ENCODE assay signal across 26 mouse cellular contexts in the genomic region with DNA sequence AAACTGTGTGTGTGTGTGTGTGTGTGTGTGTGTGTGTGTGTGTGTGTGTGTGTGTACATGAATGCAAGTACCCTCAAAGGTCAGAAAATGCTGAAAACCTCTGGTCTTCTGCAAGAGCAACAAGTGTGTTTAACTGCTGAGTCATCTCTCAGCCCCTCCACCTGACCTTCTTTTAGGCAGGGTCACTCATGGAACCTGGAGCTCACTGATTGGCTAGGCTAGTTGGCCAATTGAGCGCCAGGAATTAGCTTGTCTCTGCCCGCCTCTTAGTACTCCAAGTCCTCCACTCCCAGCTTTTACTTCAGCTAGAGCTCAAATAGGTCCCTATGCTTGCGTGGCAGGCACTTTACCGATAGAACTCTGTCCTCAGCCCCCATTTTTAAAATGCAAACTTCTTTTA.
A peak's percentile ranks its signal among the peaks of the same experiment; 100 is the strongest.
DNase-seq lines count a peak whose midpoint lies in the region; TF ChIP-seq lines count a peak whose summit lies in the region.
"Had no signal": no experiment of that assay in that cellular context is flagged by ENCODE, and none has a peak within 500 bp of the region (broad histone marks: within the 10 kb centered on the region; RNA-seq: fewer than 3 reads in every experiment).

No protein-coding gene starts in this region.

- DNase-seq in testis, postnatal 14 days (ENCODE audit: low spot score): peak; percentile 27
- DNase-seq in testis, postnatal 10 days (ENCODE audit: low spot score): no peak
- DNase-seq in ES-E14 (ENCODE audit: low read depth, low spot score) (peak; percentile 75), ZHBTc4 (ENCODE audit: low read depth, low spot score) (peak; percentile 94)
- no peak for DNase-seq in c-Kit-positive CD71-positive TER-119-positive erythroid progenitor cells, embryonic 14.5 days (ENCODE audit: low spot score)
- DNase-seq in hindbrain, embryonic 10.5 days (ENCODE audit: low spot score): no peak
- DNase-seq: adrenal gland, adult 8-10 months; adrenal gland, postnatal 36 days; B cell, adult 2 months; cerebellum, adult 11 months; cerebellum, adult 8-10 months; cerebellum, postnatal 10 days; cerebellum, postnatal 36 days; embryo, embryonic 11 days; forebrain, postnatal 0 days; gastrocnemius, adult 2 months; gastrocnemius, postnatal 14 days; heart, adult 11 months; kidney, adult 11 months; kidney, adult 8-10 months had no signal

- WGBS in hindbrain, embryonic 10.5 days: 90% methylated on average over 4 of the region's 4 CpGs

- peak overlapping the region; percentile 92 for H3K27ac ChIP-seq in ES-E14 (ENCODE audit: insufficient read depth, low read depth, low read length, poor library complexity, severe bottlenecking)
- no peak overlapping the region for H3K27ac ChIP-seq in hindbrain, embryonic 10.5 days
- H3K27ac ChIP-seq: embryonic facial prominence, embryonic 10.5 days; embryonic facial prominence, embryonic 13.5 days; gastrocnemius, adult 2 months; hindbrain, embryonic 13.5 days; intestine, embryonic 15.5 days had no signal

- peaks cover 10 to 20% of the 10 kb centered on the region in 2 experiments; a peak in 3 of 4 replicates for H3K4me1 ChIP-seq in ES-E14 (ENCODE audit: control insufficient read depth in 2 of 2, insufficient read depth in 2 of 2, low read length in 2 of 2, poor library complexity in 1 of 2)
- H3K4me1 ChIP-seq in hindbrain, embryonic 10.5 days (replicated peaks): peaks cover 30% of the 10 kb centered on the region

- H3K9me3 ChIP-seq in ES-E14 (ENCODE audit: control insufficient read depth, insufficient read depth, low read depth, low read length): no peaks in the 10 kb centered on the region
- no peaks in the 10 kb centered on the region for H3K9me3 ChIP-seq in hindbrain, embryonic 10.5 days
- H3K9me3 ChIP-seq: embryonic facial prominence, embryonic 13.5 days; hindbrain, embryonic 13.5 days; intestine, embryonic 15.5 days had no signal

- H3K9ac ChIP-seq in ES-E14 (ENCODE audit: insufficient read depth, low read depth, low read length, poor library complexity, severe bottlenecking): peak overlapping the region; percentile 74
- H3K9ac ChIP-seq: embryonic facial prominence, embryonic 13.5 days; forebrain, postnatal 0 days; hindbrain, embryonic 13.5 days; intestine, embryonic 15.5 days had no signal

- in situ Hi-C loops in ES-E14 (cut with MboI; ENCODE audit: low sequenced_read_pairs in 2 of 2, unreplicated experiment in 2 of 2): no loop called here

- H3K27me3 ChIP-seq in hindbrain, embryonic 10.5 days (ENCODE audit: insufficient read depth, poor library complexity, severe bottlenecking): peaks cover 16% of the 10 kb centered on the region
- H3K27me3 ChIP-seq: CH12.LX; embryonic facial prominence, embryonic 13.5 days; intestine, embryonic 15.5 days had no signal

- H3K36me3 ChIP-seq in ES-E14 (ENCODE audit: control insufficient read depth, insufficient read depth, low read length, poor library complexity, severe bottlenecking): no peaks in the 10 kb centered on the region
- H3K36me3 ChIP-seq in hindbrain, embryonic 10.5 days: no peaks in the 10 kb centered on the region
- H3K36me3 ChIP-seq: embryonic facial prominence, embryonic 10.5 days; embryonic facial prominence, embryonic 13.5 days; hindbrain, embryonic 13.5 days; intestine, embryonic 15.5 days had no signal

- peak overlapping the region; percentile 64 to 86 for H3K4me3 ChIP-seq in ES-E14 (ENCODE audit: insufficient read depth in 1 of 2, low read depth in 1 of 2, low read length in 2 of 2, poor library complexity in 1 of 2, severe bottlenecking in 1 of 2)
- no peak overlapping the region for H3K4me3 ChIP-seq in hindbrain, embryonic 10.5 days
- H3K4me3 ChIP-seq: embryonic facial prominence, embryonic 10.5 days; embryonic facial prominence, embryonic 13.5 days; erythroblast, embryonic 14.5 days; gastrocnemius, adult 2 months; hindbrain, embryonic 13.5 days; intestine, embryonic 15.5 days had no signal

TF ChIP-seq in ES-E14, 5 proteins besides CTCF, POLR2A, EP300 and RAD21:
- TF ChIP-seq ZNF384 (IDR thresholded peaks at IDR 0.05; ENCODE audit: low read depth, low read length): no peak
- no peak for TF ChIP-seq ZC3H11A (IDR thresholded peaks at IDR 0.05; ENCODE audit: borderline replicate concordance, low read depth, low read length)
- TF ChIP-seq HCFC1 (IDR thresholded peaks at IDR 0.05; ENCODE audit: borderline replicate concordance, insufficient read depth, low read length): 0 out of 2 replicates have a peak, but pooled peaks have one; percentile 10
- no peak for TF ChIP-seq CHD2 (IDR thresholded peaks at IDR 0.05; ENCODE audit: low read depth, low read length)
- peak; percentile 99 for TF ChIP-seq MAFK (IDR thresholded peaks at IDR 0.05; ENCODE audit: insufficient read depth, low read depth, low read length)

Comparison
In these comparisons a context has a peak if more than half of its experiments do, and no peak if none do; other contexts are left out.
1. DNase-seq: peak in testis, postnatal 14 days (single experiment), ES-E14 (single experiment) and ZHBTc4 (single experiment); none in testis, postnatal 10 days (single experiment), c-Kit-positive CD71-positive TER-119-positive erythroid progenitor cells, embryonic 14.5 days (single experiment) and hindbrain, embryonic 10.5 days (single experiment).